Mouse (Mus musculus) hindbrain, postnatal 0 days (tissue): ENCODE results near the gene Ubald2. TPM values are rescaled to one million over a fixed set of nuclear protein-coding genes. Genes with fewer than 3 reads are reported as not detected.
A peak's percentile ranks its signal among the peaks of the same experiment; 100 is the strongest.

Experiments
- ATAC-seq: fragments of 200-750 bp; cut with Nextera tagmentation; 2 replicates; pipeline ENCODE4 v1.8.0; 2017; ENCODE audit warnings: mild to moderate bottlenecking, moderate TSS enrichment, moderate library complexity
- DNase-seq: peaks from one replicate; pipeline ENCODE4 v3.0.0-alpha.2; 2015; ENCODE audit warnings: low spot score
- H3K27ac ChIP-seq: fragments of 300-500 bp; sonication (generic); 2 replicates; pipeline ENCODE4 v1.5.1; 2014; ENCODE audit warnings: mild to moderate bottlenecking
- H3K27me3 ChIP-seq: fragments of 300-500 bp; sonication (generic); 2 replicates; pipeline ENCODE4 v1.6.1; 2014; ENCODE audit warnings: low read length, mixed read lengths; ENCODE audit not compliant: insufficient read depth
- H3K36me3 ChIP-seq: fragments of 300-500 bp; sonication (generic); 2 replicates; pipeline ENCODE4 v1.6.1; 2014; ENCODE audit warnings: low read length, mixed read lengths; ENCODE audit not compliant: insufficient read depth
- H3K4me1 ChIP-seq: fragments of 300-500 bp; sonication (generic); 2 replicates; pipeline ENCODE4 v1.6.1; 2014; ENCODE audit warnings: antibody characterized with exemption, low read length, mixed read lengths; ENCODE audit not compliant: insufficient read depth
- H3K4me2 ChIP-seq: fragments of 300-500 bp; sonication (generic); 2 replicates; pipeline ENCODE4 v1.6.1; 2014; ENCODE audit warnings: low read depth, mild to moderate bottlenecking, low read length, moderate library complexity, mixed read lengths
- H3K4me3 ChIP-seq: fragments of 300-500 bp; sonication (generic); 2 replicates; pipeline ENCODE4 v1.5.1; 2014; ENCODE audit warnings: low read length
- H3K9ac ChIP-seq: fragments of 300-500 bp; sonication (generic); replicated peaks from 2 replicates; pipeline ENCODE4 v1.6.1; 2014; ENCODE audit warnings: mild to moderate bottlenecking, low read length, moderate library complexity, mixed read lengths
- H3K9me3 ChIP-seq: fragments of 300-500 bp; sonication (generic); 2 replicates; pipeline ENCODE4 v1.6.1; 2016; ENCODE audit warnings: low read length, mixed read lengths
- CTCF ChIP-seq: IDR thresholded peaks from 2 replicates; pipeline ENCODE4 v1.5.1; 2016; ENCODE audit warnings: antibody characterized with exemption, control low read depth, low read depth
- whole genome bisulfite sequencing: fragments of 180-500 bp; shearing (Covaris S2); extraction: QIAGEN DNeasy Blood & Tissue Kit; methylation state at CpG from one replicate; pipeline ENCODE4 v1.1.7; 2014; 5-methylcytosine and 5-hydroxymethylcytosine counted together
- polyA plus RNA-seq: library from polyadenylated mRNA; unstranded; fragments of >200 nt; fragmentation: Nextera tagmentation; extraction: Ambion mirVana; gene quantifications from 2 replicates; pipeline ENCODE4 v1.2.1, GENCODE M21; 2015
- total RNA-seq: library from RNA; depleted of rRNA; stranded (reverse); fragments of >200 nt; gene quantifications from 2 replicates; pipeline ENCODE4 v1.2.3, GENCODE M21; 2014; rRNA removed

The Ubald2 gene
- 67.9 and 102 TPM in 2 replicates for total RNA-seq
- 39.3 and 41.7 TPM in 2 replicates for polyA plus RNA-seq

DNA sequence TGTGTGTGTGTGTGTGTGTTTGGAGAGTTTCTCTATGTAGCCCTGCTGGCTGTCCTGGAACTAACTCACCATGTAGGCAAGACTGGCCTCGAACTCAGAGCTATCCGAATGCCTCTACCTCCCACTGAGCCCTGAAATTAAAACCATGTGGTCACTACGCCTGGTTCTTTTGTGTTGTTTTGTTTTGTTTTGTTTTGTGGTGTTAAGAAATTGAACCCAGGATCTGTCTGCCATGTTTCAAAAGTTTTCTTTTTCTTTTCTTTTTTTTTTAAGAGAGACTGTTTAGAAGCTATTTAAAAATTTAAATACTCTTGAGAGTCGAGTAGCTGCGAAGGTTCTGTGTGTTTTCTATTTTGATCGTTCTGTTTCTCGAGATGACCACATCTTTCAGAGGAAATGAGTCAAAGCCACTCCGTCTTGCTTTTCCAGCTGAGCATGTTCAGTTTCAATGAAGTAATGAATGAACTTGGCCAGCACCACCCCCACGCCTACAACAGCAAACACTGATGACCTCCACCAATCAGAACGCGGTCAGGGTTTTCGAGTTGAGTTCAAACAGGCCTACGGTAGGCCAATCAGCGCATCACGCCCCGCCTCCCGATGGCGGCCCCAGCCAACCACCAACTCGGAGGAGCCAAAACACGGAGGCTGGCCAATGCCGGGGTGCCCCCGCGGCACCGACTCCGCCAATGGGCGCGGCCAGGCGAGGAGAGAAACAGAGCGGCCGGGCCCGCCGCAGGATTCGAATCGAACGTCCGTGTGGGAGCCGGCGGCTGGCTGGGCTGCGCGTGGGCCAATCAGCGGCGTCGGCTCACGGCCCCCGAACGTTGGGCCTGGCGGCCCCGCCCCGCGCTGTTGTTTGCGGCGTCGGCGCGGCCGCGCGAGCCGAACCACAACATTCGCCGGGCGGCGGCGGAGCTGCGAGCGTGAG, at the start of gene Ubald2:
TSS of gene Ubald2 (plus strand) at position 739 of the 931 bp plus-strand sequence.
- no peak for TF ChIP-seq CTCF
- peak within 1 kb of the TSS; percentile 91 for H3K27ac ChIP-seq
- peak; percentile 98 for ATAC-seq
- H3K4me2 ChIP-seq = peak within 1 kb of the TSS; percentile 65
- 2% methylated on average over 66 of the region's 66 CpGs for WGBS
- H3K9me3 ChIP-seq = no peaks in the 10 kb centered on the region
- 0 out of 2 replicates have a peak, but pooled peaks cover 4% of the 10 kb centered on the region for H3K36me3 ChIP-seq
- peak; percentile 100 for DNase-seq
- peak within 1 kb of the TSS; percentile 78 for H3K9ac ChIP-seq
- H3K4me3 ChIP-seq = peak within 1 kb of the TSS; percentile 76
- peaks cover 17% of the 10 kb centered on the region; the same call in 1 of the 2 replicates for H3K4me1 ChIP-seq
- no peaks in the 10 kb centered on the region for H3K27me3 ChIP-seq

DNA sequence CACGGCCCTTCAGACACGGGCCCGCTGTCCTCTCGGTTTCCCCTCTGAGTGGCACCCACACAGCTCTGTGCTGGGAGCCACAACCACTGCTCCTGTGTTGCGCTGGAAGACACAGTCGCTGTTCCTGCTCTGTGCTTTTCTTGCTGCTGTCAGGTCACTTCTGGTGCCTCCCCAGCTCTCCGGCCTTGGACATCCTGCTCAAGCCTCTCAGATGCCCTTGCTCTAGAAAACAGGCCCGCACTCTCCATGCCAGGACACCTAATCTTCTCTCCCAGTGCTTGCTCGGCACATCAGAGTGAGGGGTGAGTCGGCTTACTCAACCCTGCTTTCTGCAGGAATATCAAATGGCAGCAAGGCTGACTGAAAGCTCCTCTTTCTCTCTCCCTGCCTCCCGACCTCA, 49.7 kb upstream of the Ubald2 start:
- Histone ChIP-seq H3K27me3 (no peaks in the 10 kb centered on the region), H3K4me2 (no peak overlapping the region), H3K9me3 (no peaks in the 10 kb centered on the region), H3K36me3 (no peaks in the 10 kb centered on the region; the same call in 1 of the 2 replicates), H3K9ac (no peak overlapping the region), H3K27ac (no peak overlapping the region), H3K4me1 (peaks cover 11% of the 10 kb centered on the region; the same call in 1 of the 2 replicates), H3K4me3 (no peak overlapping the region)
- WGBS = 81% methylated on average over 11 of the region's 11 CpGs
- DNase-seq = no peak
- 0 out of 2 replicates have a peak, but pooled peaks have one; percentile 35 for ATAC-seq
- no peak for TF ChIP-seq CTCF

DNA sequence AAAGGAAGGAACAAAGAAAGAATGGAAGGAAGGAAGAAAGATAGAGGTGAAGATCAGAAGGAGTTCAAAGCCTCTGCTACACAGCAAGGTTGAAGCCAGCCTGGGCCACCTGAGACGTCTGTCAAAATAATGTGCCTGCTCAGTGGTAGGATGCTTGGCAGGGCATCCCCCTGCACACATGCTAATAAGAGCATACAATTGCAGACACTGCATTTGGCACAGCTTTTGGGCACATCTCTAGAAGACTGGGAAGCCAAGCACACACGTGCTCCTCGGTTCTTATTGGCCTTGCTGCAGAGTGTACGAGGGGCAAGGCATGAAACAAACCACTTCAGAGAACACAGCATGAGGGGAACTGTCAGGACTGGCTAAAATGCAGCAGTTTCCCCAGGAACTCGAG, 47.9 kb upstream of the Ubald2 start:
- H3K4me2 ChIP-seq = no peak overlapping the region
- no peaks in the 10 kb centered on the region for H3K9me3 ChIP-seq
- H3K27me3 ChIP-seq = no peaks in the 10 kb centered on the region
- WGBS = 39% methylated on average over 5 of the region's 5 CpGs
- DNase-seq = peak; percentile 66
- no peaks in the 10 kb centered on the region; the same call in 1 of the 2 replicates for H3K36me3 ChIP-seq
- no peak for TF ChIP-seq CTCF
- peaks cover 11% of the 10 kb centered on the region; the same call in 1 of the 2 replicates for H3K4me1 ChIP-seq
- no peak for ATAC-seq
- H3K4me3 ChIP-seq = no peak overlapping the region
- no peak overlapping the region for H3K9ac ChIP-seq
- H3K27ac ChIP-seq = no peak overlapping the region

DNA sequence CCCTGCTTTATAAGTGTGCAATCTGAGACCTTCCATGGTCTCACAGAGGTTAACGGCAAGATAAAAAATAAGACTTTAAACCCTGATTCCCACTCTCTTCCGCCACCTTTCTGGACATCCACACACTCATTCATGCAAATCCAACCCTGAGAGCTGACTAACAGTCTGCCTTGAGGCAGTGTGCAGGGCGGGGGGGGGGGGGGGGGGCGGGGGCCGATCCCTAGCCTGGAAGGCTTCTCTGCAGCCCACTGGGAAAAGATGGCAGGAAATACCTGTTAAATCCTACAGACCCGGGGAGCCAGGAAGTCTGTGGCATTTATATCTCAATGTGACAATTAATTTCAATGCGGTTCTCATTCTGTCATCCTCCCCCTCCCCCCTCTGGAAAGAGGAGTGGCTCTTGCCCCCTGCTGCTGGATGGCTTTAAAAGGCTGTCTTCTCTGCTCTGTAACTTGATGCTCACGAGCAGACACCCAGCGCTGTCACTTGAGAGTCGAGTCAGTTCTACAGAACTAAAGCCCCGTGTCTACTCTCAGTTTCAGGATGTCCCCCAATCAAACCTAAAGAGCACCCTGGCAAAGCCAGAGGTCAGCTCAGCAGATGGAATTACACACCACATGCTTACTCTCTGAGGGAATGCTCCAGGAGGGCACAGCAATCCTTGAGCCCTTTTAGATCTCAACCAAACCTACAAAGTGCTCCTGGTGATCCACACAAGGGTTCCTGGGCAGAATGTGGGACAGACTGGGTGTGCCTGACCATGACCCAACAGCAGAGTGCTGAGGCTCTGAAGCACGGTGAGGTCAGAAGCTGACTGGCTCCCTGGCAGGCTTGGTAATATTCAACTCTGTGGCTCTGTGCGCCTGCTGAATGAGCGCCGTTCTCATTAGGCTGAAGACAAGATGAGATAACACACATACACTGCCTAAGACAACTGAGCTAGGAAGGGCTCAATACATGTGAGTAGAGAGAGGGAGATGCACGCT, 46.5 kb upstream of the Ubald2 start:
- Histone ChIP-seq H3K36me3 (no peaks in the 10 kb centered on the region), H3K9me3 (no peaks in the 10 kb centered on the region), H3K27me3 (no peaks in the 10 kb centered on the region), H3K4me2 (peak overlapping the region; percentile 25; the same call in 1 of the 2 replicates), H3K4me1 (peaks cover 11% of the 10 kb centered on the region; the same call in 1 of the 2 replicates), H3K27ac (no peak overlapping the region), H3K4me3 (no peak overlapping the region), H3K9ac (peak overlapping the region; percentile 23)
- no peak for TF ChIP-seq CTCF
- 17% methylated on average over 16 of the region's 16 CpGs for WGBS
- ATAC-seq (no peak), DNase-seq (peak; percentile 31)

DNA sequence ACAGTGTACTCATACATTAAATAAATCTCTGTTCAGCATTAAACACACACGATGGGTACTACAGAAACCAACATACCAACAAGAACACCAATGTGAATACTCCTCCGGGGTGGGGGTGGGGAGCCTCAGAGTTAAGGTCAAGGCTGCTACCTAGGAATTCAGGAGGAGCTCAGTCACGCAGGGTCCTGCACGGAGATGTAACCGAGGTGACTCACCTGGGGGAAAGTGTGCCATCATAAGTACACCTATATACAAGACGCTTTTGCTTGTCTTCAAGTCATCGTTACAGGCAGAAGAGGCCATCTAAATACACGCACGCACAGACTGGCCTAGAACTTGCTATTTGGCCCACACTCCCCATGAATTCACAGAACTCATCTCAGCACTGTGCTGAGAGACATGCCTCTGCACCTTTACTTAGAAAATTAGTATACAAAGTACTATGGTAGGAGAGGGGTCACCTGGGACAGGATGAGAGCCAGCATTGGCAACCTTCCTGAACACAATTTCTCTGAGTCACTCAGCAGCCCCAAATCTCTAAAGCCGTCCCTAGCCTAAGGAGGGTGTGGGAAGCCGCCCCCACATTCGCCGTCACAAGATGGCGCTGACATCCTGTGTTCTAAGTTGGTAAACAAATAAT, 44.9 kb upstream of the Ubald2 start:
- Histone ChIP-seq H3K27ac (0 out of 2 replicates have a peak overlapping the region, but pooled peaks have one; percentile 32), H3K9me3 (no peaks in the 10 kb centered on the region), H3K36me3 (no peaks in the 10 kb centered on the region), H3K9ac (no peak overlapping the region), H3K4me2 (0 out of 2 replicates have a peak overlapping the region, but pooled peaks have one; percentile 1), H3K4me3 (no peak overlapping the region), H3K27me3 (no peaks in the 10 kb centered on the region), H3K4me1 (peaks cover 11% of the 10 kb centered on the region; the same call in 1 of the 2 replicates)
- WGBS = 72% methylated on average over 14 of the region's 14 CpGs
- peak; percentile 32; the same call in 1 of the 2 replicates for TF ChIP-seq CTCF
- DNase-seq (peak; percentile 40), ATAC-seq (peak; percentile 29)
